Mouse (Mus musculus) right cerebral cortex, adult 2 months (tissue): ENCODE measurements at regions not wholly inside any gene's neighbourhood (a gene's known extent, or its start where the extent isn't known, plus 50 kb on each side); places are given as distances from the start of the nearest gene placed in this dataset.
"Not testable (repeated sequence)": the region's sequence is repeated elsewhere in the genome, so short reads cannot be mapped to it uniquely, and the experiment has no call there.

Source experiments
- DNase-seq, 2 experiments: peaks; one replicate each; pipeline ENCODE4 v3.0.0; 2021 to 2022; ENCODE audit warnings: low spot score in 2 of 2

GRCm38 (mm10) chr10:11801372-11802230 is 458.4 kb downstream of the Epm2a start:
- not testable (repeated sequence) for DNase-seq

- DNase-seq = no peak
These were observed 466.1 kb downstream of the Epm2a start for GRCm38 (mm10) chr10:11809255-11809654.

GRCm38 (mm10) chr10:11822418-11822959 is 479.3 kb downstream of the Epm2a start:
- DNase-seq = no peak

- peak; percentile 48 to 52 for DNase-seq
These were observed 497.9 kb downstream of the Epm2a start for GRCm38 (mm10) chr10:11841094-11841493.

DNA sequence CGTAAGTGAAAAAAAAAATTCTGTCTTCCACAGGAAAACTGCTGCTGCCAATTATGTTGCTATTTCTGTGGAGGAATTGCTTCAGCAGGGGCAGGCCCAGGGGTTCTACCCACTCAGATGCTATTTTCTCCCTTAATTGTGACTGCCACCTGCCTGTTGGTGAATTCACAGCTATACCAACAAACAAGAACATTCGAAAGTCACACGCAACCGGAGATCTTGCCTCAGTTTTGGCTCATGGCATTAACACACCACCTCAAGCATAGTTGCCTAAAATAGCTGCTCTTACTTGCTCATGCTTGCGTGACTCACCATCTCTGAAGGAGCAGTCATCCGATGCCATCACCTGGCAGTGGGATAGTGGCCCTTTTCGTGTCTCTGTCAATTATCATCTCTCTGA is 498.3 kb downstream of the Epm2a start:
- DNase-seq = peak; percentile 50 to 56

- DNase-seq = no peak
These were observed 502.9 kb downstream of the Epm2a start for GRCm38 (mm10) chr10:11846141-11846540.

GRCm38 (mm10) chr10:11875145-11876131 is 532.2 kb downstream of the Epm2a start:
- DNase-seq = no peak

- peak; percentile 4 to 13 for DNase-seq
These were observed 543.0 kb downstream of the Epm2a start for GRCm38 (mm10) chr10:11886237-11886636.

GRCm38 (mm10) chr10:11888953-11889352 is 545.7 kb downstream of the Epm2a start:
- DNase-seq = no peak

DNA sequence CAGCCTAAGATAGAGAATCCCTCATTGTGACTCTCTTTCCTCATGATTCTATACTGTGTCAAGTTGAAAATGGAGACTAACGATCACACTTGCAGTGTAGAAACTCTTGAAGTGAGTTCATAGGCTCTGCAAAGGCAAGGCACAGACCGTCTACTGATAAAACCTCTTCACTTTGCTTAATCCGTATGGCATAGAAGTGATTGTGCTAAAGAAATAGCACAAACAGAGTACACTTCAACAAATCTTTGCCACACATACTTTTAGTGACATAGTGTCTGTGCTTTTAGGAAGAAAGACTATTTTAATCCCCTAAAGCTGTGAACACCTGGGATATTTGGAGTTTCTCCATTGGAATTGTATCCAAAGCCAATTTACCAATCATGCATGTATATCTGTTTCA is 578.9 kb downstream of the Epm2a start:
- no peak for DNase-seq

DNA sequence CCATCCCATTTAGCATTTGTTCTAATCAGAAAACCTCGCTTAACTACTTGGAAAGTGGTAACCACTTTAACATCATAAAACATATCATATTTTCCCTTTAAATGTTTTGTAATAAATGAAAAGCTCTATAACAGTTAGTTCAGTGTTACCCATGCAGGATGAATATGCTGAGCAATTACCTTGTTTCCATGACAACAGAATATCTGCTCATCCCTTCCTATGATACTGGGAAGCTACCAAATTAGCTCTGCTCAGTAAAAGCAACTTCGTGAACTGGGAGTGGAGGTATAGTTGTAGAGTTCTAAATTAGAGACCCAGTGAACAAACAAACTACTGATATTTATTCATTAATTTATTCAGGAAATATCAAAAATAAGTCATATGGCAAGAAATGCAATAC is 595.0 kb downstream of the Epm2a start:
- DNase-seq = no peak

DNA sequence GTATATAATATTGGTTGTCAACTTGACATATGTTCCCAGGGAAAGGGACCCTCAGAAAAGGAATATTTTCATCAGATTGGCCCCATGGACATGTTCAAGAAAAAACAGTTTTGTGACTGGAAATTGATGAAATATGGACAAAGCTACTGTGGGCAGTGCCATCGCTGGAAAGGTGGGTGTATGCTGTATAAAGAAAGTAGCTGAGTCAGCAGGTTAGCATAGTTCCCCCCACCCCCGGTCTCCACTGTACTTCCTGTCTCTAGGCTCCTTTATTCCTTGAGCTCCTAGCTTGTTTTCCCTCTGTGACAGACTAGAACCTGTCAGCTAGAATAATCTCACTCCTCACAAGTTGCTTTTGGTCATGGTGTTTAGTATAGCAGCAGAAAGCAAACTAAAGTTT is 599.6 kb downstream of the Epm2a start:
- no peak for DNase-seq

GRCm38 (mm10) chr10:11960327-11960922 is 617.2 kb downstream of the Epm2a start:
- no peak for DNase-seq

GRCm38 (mm10) chr10:12004966-12005365 is 661.8 kb downstream of the Epm2a start:
- no peak for DNase-seq

DNA sequence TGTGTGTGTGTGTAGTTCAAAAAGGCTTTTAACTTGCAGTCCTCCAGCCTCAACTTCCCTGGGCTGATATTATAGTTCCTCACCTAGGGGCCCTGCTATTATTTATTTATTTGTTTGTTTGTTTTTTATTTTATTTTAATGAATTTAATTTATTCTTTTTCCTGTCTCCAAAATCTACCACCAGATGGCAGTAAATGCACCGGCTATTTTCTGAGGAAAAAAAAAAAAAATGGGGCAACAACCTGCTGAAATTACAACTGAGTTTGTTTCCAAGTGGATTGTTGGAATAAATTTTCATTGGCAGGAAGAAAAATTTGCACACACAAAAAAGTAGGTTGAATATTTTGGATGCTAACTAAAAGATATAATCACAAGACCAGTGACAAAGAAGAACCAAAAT is 662.7 kb downstream of the Epm2a start:
- no peak for DNase-seq

DNA sequence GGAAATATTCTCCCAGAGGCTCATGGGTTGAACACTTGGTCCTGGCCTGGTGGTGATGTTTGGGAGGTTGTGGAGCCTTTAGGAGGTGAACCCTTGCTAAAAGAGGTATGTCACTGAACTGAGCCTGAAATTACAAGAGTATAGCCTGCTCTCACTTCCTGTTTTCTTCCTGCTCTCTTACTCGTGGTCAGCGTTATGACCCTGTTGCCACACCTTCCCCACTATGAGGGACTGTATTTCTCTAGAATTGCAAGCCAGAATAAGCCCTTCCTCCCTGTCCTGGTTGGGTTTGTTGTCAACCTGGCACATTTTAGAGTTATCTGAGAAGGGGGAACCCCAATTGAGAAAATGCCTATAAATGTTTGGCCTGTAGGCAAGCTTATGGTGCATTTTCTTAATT is 674.1 kb downstream of the Epm2a start:
- DNase-seq = no peak

DNA sequence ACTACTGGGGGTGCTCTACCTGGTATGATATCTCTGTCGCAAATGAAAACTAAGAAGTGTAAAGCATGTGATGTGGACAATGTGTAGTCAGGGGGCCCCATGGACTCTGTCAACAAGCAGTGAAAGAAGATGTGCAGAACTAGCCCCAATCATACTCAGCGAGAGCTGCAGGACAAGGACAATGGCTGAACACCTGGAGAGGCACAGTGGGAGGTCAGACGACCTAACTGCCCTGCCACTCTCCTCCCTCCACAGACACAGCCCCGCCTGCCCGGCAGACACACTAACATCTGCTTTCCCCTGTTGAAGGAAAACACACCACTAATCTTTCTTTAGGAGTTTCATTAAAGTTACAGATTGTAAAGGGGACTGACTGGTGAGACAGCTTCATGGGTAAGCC is 675.1 kb downstream of the Epm2a start:
- no peak for DNase-seq

- peak; percentile 58 to 73 for DNase-seq
These were observed 676.1 kb downstream of the Epm2a start for GRCm38 (mm10) chr10:12019159-12019779.

DNA sequence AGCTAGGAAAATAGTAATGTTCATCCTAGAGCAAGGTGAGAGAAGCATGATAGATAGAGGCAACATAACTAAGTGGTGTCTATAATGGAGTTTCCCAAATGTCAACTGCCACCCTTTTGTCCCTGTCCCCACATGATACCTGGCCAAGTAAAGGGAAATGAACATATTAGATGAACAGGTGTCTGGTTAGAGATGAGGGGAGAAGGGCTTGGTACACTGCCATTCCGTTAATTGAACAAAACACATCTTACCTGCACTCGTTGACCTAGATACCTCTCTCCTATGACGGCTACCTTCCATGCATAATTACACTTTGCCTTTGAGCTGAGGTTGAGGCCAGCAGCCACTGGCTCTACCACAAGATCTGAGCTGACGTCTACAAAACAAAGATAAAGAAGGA is 677.4 kb downstream of the Epm2a start:
- DNase-seq = no peak

DNA sequence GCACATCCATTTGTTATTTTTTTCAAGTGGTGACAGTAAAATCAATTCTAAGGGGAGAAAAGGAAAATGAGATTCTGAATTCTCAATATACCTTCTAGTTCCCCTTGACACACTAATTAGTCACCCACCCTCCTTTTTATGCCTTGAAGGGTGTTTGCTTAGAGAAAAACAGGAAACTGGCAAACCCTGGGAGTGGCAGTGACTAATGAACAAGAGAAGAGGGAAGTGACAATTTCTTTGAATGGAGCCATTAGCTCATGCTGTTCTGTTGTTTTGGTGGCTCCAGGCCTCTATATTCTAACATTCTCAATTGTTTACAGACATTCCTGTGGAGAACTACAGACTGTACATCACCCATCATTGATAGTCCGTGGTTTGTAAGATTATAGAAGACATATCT is 692.0 kb downstream of the Epm2a start:
- no peak for DNase-seq

DNA sequence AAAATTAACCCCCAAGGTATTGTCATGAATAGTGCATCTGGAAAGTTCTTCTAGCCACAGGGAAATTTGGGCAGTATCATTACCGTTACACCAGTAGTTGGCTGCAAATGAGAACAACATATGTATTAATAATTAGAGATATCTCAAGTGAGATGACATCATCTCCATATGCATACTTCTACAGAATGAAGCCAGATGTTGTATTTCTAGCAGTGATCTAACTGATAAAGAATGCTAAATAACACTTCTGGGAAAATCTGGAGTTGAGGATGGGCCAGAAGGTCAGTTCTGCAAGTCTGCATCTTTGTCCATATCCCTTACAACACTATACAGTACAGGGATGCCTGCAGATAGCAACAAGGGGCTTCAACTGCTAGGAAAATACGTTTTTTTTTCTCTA is 702.7 kb downstream of the Epm2a start:
- no peak for DNase-seq
